Mouse (Mus musculus) ES-E14 (cell line): ENCODE results near the gene Cacna1e.

Experiments
- CHD2 ChIP-seq: IDR thresholded peaks from 2 replicates; pipeline ENCODE4 v1.6.1; 2014; ENCODE audit warnings: mild to moderate bottlenecking, low read depth, low read length, inconsistent platforms
- HCFC1 ChIP-seq: IDR thresholded peaks from 2 replicates; pipeline ENCODE4 v1.6.1; 2012; ENCODE audit warnings: low read length, inconsistent platforms, borderline replicate concordance; ENCODE audit not compliant: insufficient read depth
- ZC3H11A ChIP-seq: IDR thresholded peaks from 2 replicates; pipeline ENCODE4 v1.6.1; 2012; ENCODE audit warnings: low read depth, mild to moderate bottlenecking, inconsistent platforms, low read length, borderline replicate concordance
- ZNF384 ChIP-seq: IDR thresholded peaks from 2 replicates; pipeline ENCODE4 v1.6.1; 2012; ENCODE audit warnings: low read depth, low read length, inconsistent platforms

GRCm38 (mm10) chr1:154413138-154413537 lies 471.2 kb downstream of the Cacna1e start:
- TF ChIP-seq HCFC1 (no peak), CHD2 (no peak), ZNF384 (no peak), ZC3H11A (no peak)
